ENCODE assay signal across 14 mouse cellular contexts in the genomic region with DNA sequence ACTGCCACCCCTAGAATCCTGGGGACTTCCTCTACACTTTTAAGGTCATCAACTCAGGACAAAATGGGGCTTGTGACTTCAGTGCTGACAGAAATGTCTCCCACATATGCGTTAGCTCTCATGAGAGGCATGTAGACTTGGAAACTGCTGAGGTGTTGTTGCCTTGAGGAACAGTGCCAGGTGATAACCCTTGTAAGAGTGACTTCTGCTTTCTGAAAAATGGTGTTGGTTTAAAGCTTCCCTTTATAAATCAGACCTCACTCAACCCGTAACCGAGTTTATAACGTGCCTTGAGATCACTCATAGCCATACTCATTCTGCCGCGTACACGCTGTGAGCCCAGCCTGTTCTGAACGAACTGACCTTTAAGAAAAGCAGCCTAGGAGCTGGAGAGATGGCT. TPM values are rescaled to one million over a fixed set of nuclear protein-coding genes. Genes with fewer than 3 reads are reported as not detected.
DNase-seq lines count a peak whose midpoint lies in the region; ATAC-seq and TF ChIP-seq lines count a peak whose summit lies in the region.
"Had no signal": no experiment of that assay in that cellular context is flagged by ENCODE, and none has a peak within 500 bp of the region (broad histone marks: within the 10 kb centered on the region; RNA-seq: fewer than 3 reads in every experiment).

No protein-coding gene starts in this region.

- DNase-seq in forebrain, embryonic 11.5 days (ENCODE audit: low spot score), result no peak
- DNase-seq in A20 (ENCODE audit: low read depth, low spot score), result peak; percentile 81
- DNase-seq in testis, postnatal 10 days (ENCODE audit: low spot score), result no peak
- DNase-seq in liver, postnatal 0 days, result no peak
- DNase-seq: cerebellum, adult 11-12 months; gastrocnemius, postnatal 25 days had no signal

- no peaks in the 10 kb centered on the region for H3K9me3 ChIP-seq in forebrain, embryonic 11.5 days (ENCODE audit: control insufficient read depth, low read length)
- H3K9me3 ChIP-seq in forebrain, embryonic 15.5 days, result no peaks in the 10 kb centered on the region
- no peaks in the 10 kb centered on the region for H3K9me3 ChIP-seq in liver, postnatal 0 days (ENCODE audit: low read length)
- H3K9me3 ChIP-seq: embryonic facial prominence, embryonic 13.5 days; forebrain, embryonic 13.5 days; heart, embryonic 10.5 days had no signal

- H3K4me3 ChIP-seq in forebrain, embryonic 11.5 days (ENCODE audit: low read depth, low read length), result no peak overlapping the region
- H3K4me3 ChIP-seq in forebrain, embryonic 15.5 days, result no peak overlapping the region
- no peak overlapping the region for H3K4me3 ChIP-seq in liver, postnatal 0 days (ENCODE audit: low read depth, low read length)
- H3K4me3 ChIP-seq: embryonic facial prominence, embryonic 13.5 days; forebrain, embryonic 13.5 days; gastrocnemius, adult 2 months; heart, embryonic 10.5 days had no signal

- H3K27me3 ChIP-seq in forebrain, embryonic 11.5 days (ENCODE audit: control insufficient read depth, insufficient read depth, low read length), result no peaks in the 10 kb centered on the region
- H3K27me3 ChIP-seq in forebrain, embryonic 15.5 days, result no peaks in the 10 kb centered on the region
- H3K27me3 ChIP-seq in liver, postnatal 0 days (ENCODE audit: insufficient read depth, low read length), result no peaks in the 10 kb centered on the region

- TF ChIP-seq EP300 in liver, postnatal 0 days (IDR thresholded peaks at IDR 0.05; ENCODE audit: low read depth), result no peak

- H3K4me2 ChIP-seq in forebrain, embryonic 11.5 days (ENCODE audit: low read depth, low read length, severe bottlenecking), result no peak overlapping the region
- no peak overlapping the region for H3K4me2 ChIP-seq in forebrain, embryonic 15.5 days (replicated peaks)
- no peak overlapping the region for H3K4me2 ChIP-seq in liver, postnatal 0 days (ENCODE audit: low read depth, low read length)
- H3K4me2 ChIP-seq: embryonic facial prominence, embryonic 13.5 days; forebrain, embryonic 13.5 days; hindbrain, embryonic 14.5 days had no signal

- TF ChIP-seq CTCF in liver, postnatal 0 days (IDR thresholded peaks at IDR 0.05; ENCODE audit: low read depth), result no peak

- 77% methylated on average over 8 of the region's 8 CpGs for WGBS in forebrain, embryonic 11.5 days
- WGBS in forebrain, embryonic 15.5 days, result 74% methylated on average over 8 of the region's 8 CpGs
- 48% methylated on average over 8 of the region's 8 CpGs for WGBS in liver, postnatal 0 days (ENCODE audit: insufficient replicate concordance)

- no peaks in the 10 kb centered on the region for H3K36me3 ChIP-seq in forebrain, embryonic 11.5 days (ENCODE audit: control insufficient read depth, insufficient read depth, low read length)
- no peaks in the 10 kb centered on the region for H3K36me3 ChIP-seq in forebrain, embryonic 15.5 days
- H3K36me3 ChIP-seq in liver, postnatal 0 days (replicated peaks; ENCODE audit: insufficient read depth, low read length), result no peaks in the 10 kb centered on the region
- H3K36me3 ChIP-seq: embryonic facial prominence, embryonic 13.5 days; heart, embryonic 10.5 days had no signal

- ATAC-seq in forebrain, embryonic 11.5 days (replicated peaks; ENCODE audit: low FRiP score), result 0 out of 2 replicates have a peak, but pooled peaks have one; percentile 7
- no peak for ATAC-seq in forebrain, embryonic 15.5 days (replicated peaks)
- ATAC-seq in common myeloid progenitor, adult 5-6 weeks (replicated peaks; ENCODE audit: low read depth, poor library complexity, severe bottlenecking), result peak; percentile 55
- ATAC-seq in megakaryocyte progenitor cell, adult 5-6 weeks (replicated peaks; ENCODE audit: poor library complexity), result peak; percentile 43; the same call in 1 of the 2 replicates
- no peak for ATAC-seq in liver, postnatal 0 days

- no peak overlapping the region for H3K9ac ChIP-seq in forebrain, embryonic 11.5 days (ENCODE audit: low read length)
- no peak overlapping the region for H3K9ac ChIP-seq in forebrain, embryonic 15.5 days (replicated peaks)
- no peak overlapping the region for H3K9ac ChIP-seq in liver, postnatal 0 days (replicated peaks)
- H3K9ac ChIP-seq: embryonic facial prominence, embryonic 13.5 days; forebrain, embryonic 13.5 days; hindbrain, embryonic 14.5 days had no signal

- no peak overlapping the region for H3K27ac ChIP-seq in forebrain, embryonic 11.5 days (ENCODE audit: low read depth, low read length)
- no peak overlapping the region for H3K27ac ChIP-seq in forebrain, embryonic 15.5 days (replicated peaks)
- no peak overlapping the region for H3K27ac ChIP-seq in liver, postnatal 0 days (ENCODE audit: low read depth)
- H3K27ac ChIP-seq: embryonic facial prominence, embryonic 13.5 days; forebrain, embryonic 13.5 days; gastrocnemius, adult 2 months; heart, embryonic 10.5 days; hindbrain, embryonic 14.5 days had no signal

- H3K4me1 ChIP-seq in forebrain, embryonic 11.5 days (replicated peaks; ENCODE audit: control insufficient read depth, insufficient read depth, low read length), result no peaks in the 10 kb centered on the region
- peaks cover 3% of the 10 kb centered on the region; the same call in 1 of the 2 replicates for H3K4me1 ChIP-seq in forebrain, embryonic 15.5 days
- no peaks in the 10 kb centered on the region for H3K4me1 ChIP-seq in liver, postnatal 0 days (ENCODE audit: insufficient read depth)
- H3K4me1 ChIP-seq: forebrain, embryonic 13.5 days; heart, embryonic 10.5 days had no signal

RNA-seq across cellular contexts. Expression of gene Dgcr6, which starts 4.6 kb away (rescaled TPM):
- 134 and 148 TPM in 2 replicates for polyA plus RNA-seq in forebrain, embryonic 11.5 days (2014; fragmentation: Nextera tagmentation; extraction: Ambion mirVana)
- polyA plus RNA-seq in forebrain, embryonic 15.5 days (2015; fragmentation: Nextera tagmentation; extraction: Ambion mirVana), result 167 and 169 TPM in 2 replicates
- total RNA-seq in common myeloid progenitor, adult 5-6 weeks (2017), result 17.8 and 20.9 TPM in 2 replicates
- 30.8 and 33.9 TPM in 2 replicates for total RNA-seq in megakaryocyte progenitor cell, adult 5-6 weeks (2015)
- total RNA-seq in megakaryocyte progenitor cell, adult 5-6 weeks (2017), result 18.2 and 23.7 TPM in 2 replicates
- polyA plus RNA-seq in liver, postnatal 0 days (2015; fragmentation: Nextera tagmentation; extraction: Ambion mirVana), result 23.2 and 24.4 TPM in 2 replicates

RNA-seq across cellular contexts. Expression of gene Prodh, which starts 41.9 kb away (rescaled TPM):
- 10.2 and 12.2 TPM in 2 replicates for polyA plus RNA-seq in forebrain, embryonic 11.5 days (2014; fragmentation: Nextera tagmentation; extraction: Ambion mirVana)
- 2.9 and 3.7 TPM in 2 replicates for polyA plus RNA-seq in forebrain, embryonic 15.5 days (2015; fragmentation: Nextera tagmentation; extraction: Ambion mirVana)
- total RNA-seq in common myeloid progenitor, adult 5-6 weeks (2017), result 48.6 and 59.7 TPM in 2 replicates
- 10.9 and 16.8 TPM in 2 replicates for total RNA-seq in megakaryocyte progenitor cell, adult 5-6 weeks (2015)
- total RNA-seq in megakaryocyte progenitor cell, adult 5-6 weeks (2017), result 60.3 and 64.2 TPM in 2 replicates
- 2.9 and 3.0 TPM in 2 replicates for polyA plus RNA-seq in liver, postnatal 0 days (2015; fragmentation: Nextera tagmentation; extraction: Ambion mirVana)

Comparison
In these comparisons a context has a peak if more than half of its experiments do, and no peak if none do; other contexts are left out.
1. ATAC-seq: peak in forebrain, embryonic 11.5 days (single experiment), common myeloid progenitor, adult 5-6 weeks (single experiment) and megakaryocyte progenitor cell, adult 5-6 weeks (single experiment); none in forebrain, embryonic 15.5 days (single experiment) and liver, postnatal 0 days (single experiment).